In the genomic region with DNA sequence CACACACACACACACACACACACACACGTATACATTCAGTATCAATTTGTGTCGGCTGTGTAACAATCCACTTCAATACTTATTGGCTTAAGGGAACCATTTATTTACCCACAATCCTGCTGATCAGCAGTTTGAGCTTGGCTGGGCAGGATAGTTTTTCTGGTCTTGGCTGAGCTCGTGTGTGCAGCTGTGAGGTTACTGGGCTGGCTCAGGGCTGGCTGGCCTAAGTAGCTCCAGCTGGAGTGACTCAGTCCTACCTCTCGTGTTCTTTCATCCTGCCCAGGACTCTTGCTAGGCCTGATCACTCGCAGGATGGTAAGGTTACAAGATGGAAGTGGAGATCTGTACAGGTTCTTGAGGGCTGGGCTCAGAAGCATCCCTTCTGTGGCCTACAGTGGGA, we compare ENCODE assay signal across 10 mouse cellular contexts.
DNase-seq lines count a peak whose midpoint lies in the region; ATAC-seq and TF ChIP-seq lines count a peak whose summit lies in the region.
"Had no signal": no experiment of that assay in that cellular context is flagged by ENCODE, and none has a peak within 500 bp of the region (broad histone marks: within the 10 kb centered on the region; RNA-seq: fewer than 3 reads in every experiment).

No protein-coding gene starts in this region.

- H3K27me3 ChIP-seq in forebrain, embryonic 15.5 days: no peaks in the 10 kb centered on the region
- no peaks in the 10 kb centered on the region for H3K27me3 ChIP-seq in forebrain, embryonic 14.5 days (replicated peaks; ENCODE audit: control insufficient read depth, insufficient read depth, low read length)
- no peaks in the 10 kb centered on the region for H3K27me3 ChIP-seq in limb, embryonic 14.5 days (ENCODE audit: control insufficient read depth, insufficient read depth, low read length)
- H3K27me3 ChIP-seq: embryonic facial prominence, embryonic 12.5 days; heart, embryonic 15.5 days had no signal

- no peak overlapping the region for H3K4me3 ChIP-seq in forebrain, embryonic 15.5 days
- H3K4me3 ChIP-seq in forebrain, embryonic 14.5 days (ENCODE audit: low read depth, low read length): no peak overlapping the region
- H3K4me3 ChIP-seq in limb, embryonic 14.5 days (replicated peaks; ENCODE audit: low read length): no peak overlapping the region
- H3K4me3 ChIP-seq: embryonic facial prominence, embryonic 12.5 days; heart, embryonic 15.5 days had no signal

- WGBS in forebrain, embryonic 15.5 days: 71% methylated on average over 5 of the region's 5 CpGs
- WGBS in forebrain, embryonic 14.5 days: 86% methylated on average over 5 of the region's 5 CpGs
- 49% methylated on average over 5 of the region's 5 CpGs for WGBS in limb, embryonic 14.5 days

- ATAC-seq in forebrain, embryonic 15.5 days (replicated peaks): 0 out of 2 replicates have a peak, but pooled peaks have one; percentile 48
- ATAC-seq in forebrain, embryonic 14.5 days: no peak
- peak; percentile 63; the same call in 1 of the 2 replicates for ATAC-seq in limb, embryonic 14.5 days (ENCODE audit: low FRiP score, low read depth)

- DNase-seq in forebrain, embryonic 14.5 days (ENCODE audit: low spot score): no peak
- DNase-seq in Muller cell, postnatal 12 days (ENCODE audit: inconsistent ontology term): peak; percentile 67
- peak; percentile 23 to 30 for DNase-seq in gastrocnemius, adult 8-10 months (ENCODE audit: low spot score in 2 of 2)
- peak; percentile 45 for DNase-seq in limb, embryonic 14.5 days (ENCODE audit: low spot score)
- DNase-seq in layer of hippocampus, adult 18-20 months (ENCODE audit: low spot score in 2 of 2): no peak
- no peak for DNase-seq in layer of hippocampus, postnatal 14 days (ENCODE audit: low spot score in 2 of 2)
- no peak for DNase-seq in left cerebral cortex, adult 9 months (ENCODE audit: low spot score in 2 of 2)

- no peaks in the 10 kb centered on the region for H3K36me3 ChIP-seq in forebrain, embryonic 15.5 days
- H3K36me3 ChIP-seq in forebrain, embryonic 14.5 days (ENCODE audit: control insufficient read depth, insufficient read depth, low read length): no peaks in the 10 kb centered on the region
- no peaks in the 10 kb centered on the region for H3K36me3 ChIP-seq in limb, embryonic 14.5 days (ENCODE audit: control insufficient read depth, insufficient read depth, low read length)
- H3K36me3 ChIP-seq: embryonic facial prominence, embryonic 12.5 days; heart, embryonic 15.5 days had no signal

- H3K9me3 ChIP-seq in forebrain, embryonic 15.5 days: no peaks in the 10 kb centered on the region
- no peaks in the 10 kb centered on the region for H3K9me3 ChIP-seq in forebrain, embryonic 14.5 days (replicated peaks; ENCODE audit: control insufficient read depth, low read length)
- peaks cover 3% of the 10 kb centered on the region; the same call in 1 of the 2 replicates for H3K9me3 ChIP-seq in limb, embryonic 14.5 days (ENCODE audit: control insufficient read depth, low read length)
- H3K9me3 ChIP-seq: embryonic facial prominence, embryonic 12.5 days; heart, embryonic 15.5 days had no signal

- H3K4me1 ChIP-seq in forebrain, embryonic 15.5 days: no peaks in the 10 kb centered on the region
- no peaks in the 10 kb centered on the region for H3K4me1 ChIP-seq in forebrain, embryonic 14.5 days (ENCODE audit: control insufficient read depth, insufficient read depth, low read length)
- 0 out of 2 replicates have a peak, but pooled peaks cover 5% of the 10 kb centered on the region for H3K4me1 ChIP-seq in limb, embryonic 14.5 days (ENCODE audit: control insufficient read depth, insufficient read depth, low read length)
- H3K4me1 ChIP-seq: heart, embryonic 15.5 days had no signal

- H3K9ac ChIP-seq in forebrain, embryonic 15.5 days (replicated peaks): no peak overlapping the region
- no peak overlapping the region for H3K9ac ChIP-seq in forebrain, embryonic 14.5 days (ENCODE audit: low read length)
- H3K9ac ChIP-seq in limb, embryonic 14.5 days (ENCODE audit: low read depth, low read length, severe bottlenecking): no peak overlapping the region
- H3K9ac ChIP-seq: embryonic facial prominence, embryonic 12.5 days; heart, embryonic 15.5 days had no signal

- no peak overlapping the region for H3K27ac ChIP-seq in forebrain, embryonic 15.5 days (replicated peaks)
- H3K27ac ChIP-seq in forebrain, embryonic 14.5 days (ENCODE audit: low read depth, low read length): no peak overlapping the region
- H3K27ac ChIP-seq in limb, embryonic 14.5 days (replicated peaks; ENCODE audit: low read depth, low read length): no peak overlapping the region
- H3K27ac ChIP-seq: embryonic facial prominence, embryonic 12.5 days; heart, embryonic 15.5 days had no signal

- H3K4me2 ChIP-seq in forebrain, embryonic 15.5 days (replicated peaks): no peak overlapping the region
- no peak overlapping the region for H3K4me2 ChIP-seq in forebrain, embryonic 14.5 days (ENCODE audit: low read length)
- no peak overlapping the region for H3K4me2 ChIP-seq in limb, embryonic 14.5 days (replicated peaks; ENCODE audit: low read depth, low read length, severe bottlenecking)
- H3K4me2 ChIP-seq: embryonic facial prominence, embryonic 12.5 days; heart, embryonic 15.5 days had no signal

- TF ChIP-seq POLR2A in limb, embryonic 14.5 days (IDR thresholded peaks at IDR 0.05; ENCODE audit: borderline replicate concordance, extremely low read depth, insufficient read depth, insufficient read length): no peak

Comparison
In these comparisons a context has a peak if more than half of its experiments do, and no peak if none do; other contexts are left out.
1. DNase-seq: peak in Muller cell, postnatal 12 days (single experiment), gastrocnemius, adult 8-10 months (2 of 2) and limb, embryonic 14.5 days (single experiment); none in forebrain, embryonic 14.5 days (single experiment), layer of hippocampus, adult 18-20 months (0 of 2), layer of hippocampus, postnatal 14 days (0 of 2) and left cerebral cortex, adult 9 months (0 of 2).